Mouse (Mus musculus) right cerebral cortex, postnatal 25 days (tissue): ENCODE data around the gene Trak1.
A peak's percentile ranks its signal among the peaks of the same experiment; 100 is the strongest.

ENCODE experiments used
- DNase-seq: peaks from one replicate; pipeline ENCODE4 v3.0.0; 2022

The Trak1 gene

DNA sequence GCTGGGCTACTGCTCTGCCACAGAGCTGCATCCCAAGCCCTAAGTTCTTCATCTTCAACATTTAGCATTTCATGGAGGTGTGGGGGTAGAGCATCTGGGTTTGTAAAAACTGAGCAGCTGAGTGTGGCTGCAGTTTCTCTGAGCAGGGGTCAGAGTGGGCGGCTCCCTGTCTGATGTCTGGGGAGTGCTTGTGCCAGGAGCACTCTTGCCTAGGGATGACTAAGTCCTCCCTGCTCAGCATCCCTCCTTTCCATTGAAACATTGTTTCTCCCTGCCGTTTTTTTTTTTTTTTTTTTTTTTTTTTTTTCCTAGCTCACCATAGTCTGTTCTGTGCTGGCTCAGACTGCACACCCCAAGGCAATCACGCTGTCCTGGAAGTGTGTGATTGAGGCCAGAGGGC lies 53.3 kb downstream of the Trak1 start:
- no peak for DNase-seq

GRCm38 (mm10) chr9:121351388-121352078 lies 54.2 kb downstream of the Trak1 start:
- DNase-seq = no peak

DNA sequence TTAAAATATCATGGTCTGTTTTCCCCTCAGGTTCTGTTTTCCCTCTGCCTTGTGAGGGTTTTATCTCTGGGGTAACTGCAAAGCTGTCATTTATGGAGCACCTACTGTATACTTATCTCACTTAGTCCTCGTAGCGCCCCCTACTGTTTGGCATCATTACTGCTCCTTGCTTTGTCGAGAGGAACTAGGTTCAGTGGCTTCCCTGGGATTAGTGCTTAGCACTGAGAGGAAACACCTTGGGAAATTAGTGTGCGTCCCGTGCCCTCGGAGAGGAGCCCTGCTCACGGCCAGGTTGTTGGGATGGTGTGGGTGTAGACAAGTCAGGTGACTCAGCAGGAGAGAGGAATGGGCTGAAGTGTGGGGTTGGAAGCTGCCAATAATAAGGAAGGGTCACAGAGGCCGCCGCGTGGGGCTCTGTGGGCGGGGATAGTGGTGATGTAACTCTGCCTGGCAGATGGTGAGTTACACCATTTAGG lies 54.9 kb downstream of the Trak1 start:
- DNase-seq = no peak

- no peak for DNase-seq
Measured at GRCm38 (mm10) chr9:121352726-121353125, 55.4 kb downstream of the Trak1 start.

DNA sequence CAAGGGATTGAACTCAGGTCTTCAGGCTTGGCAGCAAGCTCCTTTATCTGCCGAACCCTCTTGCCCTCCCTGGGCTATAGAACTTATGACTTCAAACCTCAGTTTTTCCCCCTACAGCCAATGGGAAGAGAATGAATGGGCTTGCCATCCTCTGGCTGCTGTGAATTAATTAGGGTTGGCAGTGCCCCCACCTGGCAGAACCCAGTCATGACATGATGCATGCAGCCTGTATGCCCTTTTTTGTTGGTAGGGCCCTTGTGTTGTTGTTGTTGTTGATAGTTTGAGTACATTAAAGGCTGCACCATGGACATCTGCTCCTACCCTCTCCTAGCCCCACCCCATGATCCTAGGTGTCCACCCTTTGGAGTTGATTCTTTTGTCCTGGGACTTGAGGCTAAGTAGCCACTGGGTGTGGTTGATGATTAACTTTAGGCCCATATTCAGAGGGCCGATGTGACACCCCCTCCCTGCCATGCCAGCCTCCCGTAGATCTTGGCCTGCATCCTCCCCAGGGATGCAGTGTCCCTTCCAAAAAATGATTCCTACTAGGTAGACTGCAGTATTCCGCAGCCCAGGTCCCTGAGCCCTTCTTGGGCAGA lies 57.6 kb downstream of the Trak1 start:
- DNase-seq = no peak

GRCm38 (mm10) chr9:121355431-121356141 lies 58.3 kb downstream of the Trak1 start:
- peak; percentile 76 for DNase-seq

- DNase-seq = no peak
Measured at GRCm38 (mm10) chr9:121357102-121357501, 59.8 kb downstream of the Trak1 start.

- DNase-seq = no peak
Measured at GRCm38 (mm10) chr9:121357582-121358275, 60.4 kb downstream of the Trak1 start.

DNA sequence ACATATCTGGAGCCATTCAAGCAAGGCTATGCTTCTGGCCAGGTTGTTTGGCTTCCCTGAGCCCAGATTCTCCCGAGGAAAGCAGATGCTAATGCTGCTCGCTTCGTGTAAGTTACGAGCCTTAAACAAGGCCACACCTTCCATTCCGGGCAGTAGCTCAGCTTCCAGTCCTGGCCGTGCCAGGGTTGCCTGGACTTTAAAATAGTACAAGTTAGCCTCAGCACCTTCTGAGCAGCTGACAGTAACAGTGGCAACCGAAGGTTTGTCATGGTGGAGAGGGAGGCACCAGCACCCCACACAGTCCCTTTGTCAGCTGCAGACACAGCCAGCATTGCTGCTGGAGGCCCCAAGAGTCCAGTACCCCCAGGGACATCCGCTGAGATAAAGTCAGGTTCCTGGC lies 61.1 kb downstream of the Trak1 start:
- DNase-seq = no peak

DNA sequence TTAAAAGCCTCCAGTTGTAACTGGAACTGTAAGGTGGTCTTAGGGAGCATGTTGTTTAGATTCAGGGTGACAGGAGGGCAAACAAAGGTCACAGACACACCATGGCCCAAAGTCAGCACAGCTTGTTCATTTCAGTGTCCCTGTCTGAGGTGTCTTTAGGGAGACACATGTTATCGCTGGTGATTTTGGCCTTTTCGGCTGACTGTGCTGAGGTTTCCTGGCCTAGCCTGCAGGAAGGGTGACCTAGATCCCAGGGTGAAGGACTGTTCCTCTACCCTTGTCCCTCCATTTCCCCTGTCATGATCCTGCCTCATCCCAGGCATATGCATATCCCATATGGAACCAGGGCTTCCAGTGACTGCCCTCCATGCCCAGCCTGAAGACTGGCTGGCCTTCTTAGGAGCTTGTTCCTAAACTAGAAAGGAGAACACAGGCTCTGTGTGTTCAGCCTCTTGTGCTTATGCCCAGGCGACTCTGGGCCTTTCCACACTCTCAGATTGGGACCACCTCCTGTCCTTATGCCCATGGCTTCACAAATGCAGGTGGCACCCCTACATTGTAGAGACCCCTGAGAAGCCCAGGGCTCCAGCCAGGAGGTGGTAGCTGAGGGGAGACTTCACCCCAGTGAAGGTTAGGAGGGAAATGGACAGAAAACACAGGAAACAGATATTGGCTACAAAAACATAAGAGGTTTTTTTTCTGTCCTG lies 62.1 kb downstream of the Trak1 start:
- no peak for DNase-seq

GRCm38 (mm10) chr9:121360327-121360954 lies 63.1 kb downstream of the Trak1 start:
- peak; percentile 63 for DNase-seq

DNA sequence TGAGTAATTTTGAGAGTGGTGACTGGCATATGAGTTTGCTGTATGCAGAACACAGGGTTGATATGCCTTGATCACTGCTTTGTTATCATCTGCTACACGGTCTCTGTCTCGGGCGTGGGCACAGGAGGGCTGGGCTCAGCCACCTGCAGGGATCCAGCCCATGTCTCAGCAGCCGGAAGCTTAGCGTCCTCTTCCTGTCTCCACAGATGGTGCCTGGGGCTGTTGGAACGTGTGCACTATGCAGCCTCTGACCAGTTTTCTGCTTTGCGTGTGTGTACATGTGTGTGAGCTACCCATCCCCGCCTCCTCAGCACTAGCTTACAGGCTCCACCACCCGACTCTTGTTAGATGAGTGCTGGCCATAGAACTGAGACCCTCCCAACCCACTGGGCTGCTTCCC lies 63.7 kb downstream of the Trak1 start:
- DNase-seq = no peak

DNA sequence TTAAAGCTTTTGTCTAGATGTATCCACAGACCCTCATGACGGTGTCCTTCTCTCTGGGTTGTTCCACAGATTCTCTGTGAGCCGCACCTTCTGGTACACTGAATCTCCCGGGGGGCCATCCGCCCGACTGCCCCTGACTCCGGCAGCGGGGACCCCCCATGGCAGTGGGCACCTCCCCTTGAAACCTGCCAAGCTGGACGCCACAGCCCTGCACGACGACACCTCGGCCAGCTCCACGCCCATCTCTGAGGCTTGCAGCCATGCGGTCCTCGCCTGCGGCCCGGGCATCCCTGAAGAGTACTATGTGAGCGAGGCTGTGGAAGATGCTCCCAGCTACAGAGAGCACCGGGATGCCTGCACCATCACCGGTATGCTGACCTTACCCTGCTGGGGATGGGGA lies 66.6 kb downstream of the Trak1 start:
- DNase-seq = no peak

- no peak for DNase-seq
Measured at GRCm38 (mm10) chr9:121366135-121366863, 69.0 kb downstream of the Trak1 start.

GRCm38 (mm10) chr9:121366864-121367245 lies 69.6 kb downstream of the Trak1 start:
- no peak for DNase-seq

DNA sequence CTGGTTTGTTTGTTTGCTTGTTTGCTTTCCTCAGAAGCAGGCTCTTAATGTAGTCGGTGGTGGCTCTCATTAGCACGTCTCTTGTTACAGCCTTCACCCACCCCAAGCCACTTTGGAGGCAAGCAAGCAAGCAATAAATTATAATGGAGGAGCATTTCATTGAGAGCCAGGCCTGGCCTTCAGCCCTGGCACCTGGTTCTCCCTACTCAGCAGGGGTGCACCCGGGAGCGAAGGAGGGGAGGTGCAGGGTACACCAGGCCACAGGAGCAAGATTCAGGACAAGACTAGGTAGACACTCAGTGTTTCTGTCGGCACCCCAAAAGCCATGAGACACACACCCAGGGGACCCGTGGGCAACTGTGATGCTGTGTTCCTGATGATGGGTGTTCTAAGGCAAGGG lies 72.3 kb downstream of the Trak1 start:
- DNase-seq = no peak

GRCm38 (mm10) chr9:121371346-121371891 lies 74.1 kb downstream of the Trak1 start:
- DNase-seq = peak; percentile 64

DNA sequence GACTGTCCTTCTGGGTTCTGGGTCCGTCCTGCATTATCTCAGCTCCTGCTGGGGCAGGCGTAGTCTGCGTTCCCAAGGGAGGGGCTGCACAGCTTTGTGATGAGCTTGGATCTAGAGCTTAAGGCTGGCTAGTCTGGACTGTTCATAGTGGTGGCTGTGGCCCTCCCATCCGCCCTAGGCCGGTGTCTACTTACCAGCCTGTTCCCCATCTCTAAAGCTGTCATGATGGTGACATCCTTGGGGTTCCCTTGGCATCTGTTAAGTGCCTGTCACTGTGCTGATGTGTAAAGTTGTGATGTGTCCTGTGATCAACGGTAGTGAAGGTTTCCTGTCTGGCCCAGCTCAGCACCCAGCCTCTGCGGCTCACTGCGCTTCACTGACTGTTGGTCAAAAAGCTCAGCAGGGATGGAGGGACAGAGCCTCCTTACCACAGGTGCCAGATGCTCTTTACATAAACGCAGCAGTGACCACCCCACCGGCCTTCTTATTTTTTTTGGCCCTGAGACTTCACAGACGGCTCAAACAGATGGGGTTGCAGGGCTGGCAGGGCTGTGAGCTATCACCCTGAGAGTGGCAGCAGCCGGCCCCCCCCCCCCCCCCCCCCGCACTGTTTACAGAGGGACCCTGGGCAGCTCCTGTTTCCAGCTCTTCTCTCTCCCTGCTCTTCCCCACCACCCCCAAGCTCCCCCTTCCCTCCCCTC lies 74.8 kb downstream of the Trak1 start:
- DNase-seq = no peak

- no peak for DNase-seq
Measured at GRCm38 (mm10) chr9:121373107-121373506, 75.8 kb downstream of the Trak1 start.

GRCm38 (mm10) chr9:121373512-121373911 lies 76.2 kb downstream of the Trak1 start:
- no peak for DNase-seq
